Mouse (Mus musculus) kidney, embryonic 14.5 days (tissue): ENCODE data around the gene Pwwp2b. TPM values are rescaled to one million over a fixed set of nuclear protein-coding genes. Genes with fewer than 3 reads are reported as not detected.
A peak's percentile ranks its signal among the peaks of the same experiment; 100 is the strongest.

Source experiments
- ATAC-seq: fragments of 200-750 bp; cut with Nextera tagmentation; 2 replicates; pipeline ENCODE4 v1.8.0; 2017; ENCODE audit warnings: moderate number of reproducible peaks, mild to moderate bottlenecking, moderate TSS enrichment, moderate library complexity; ENCODE audit not compliant: low FRiP score, low TSS enrichment
- H3K27ac ChIP-seq: fragments of 300-500 bp; sonication (generic); 2 replicates; pipeline ENCODE4 v1.5.1; 2014; ENCODE audit warnings: low read depth, mild to moderate bottlenecking, low read length, moderate library complexity, mixed read lengths
- H3K27me3 ChIP-seq: fragments of 300-500 bp; sonication (generic); 2 replicates; pipeline ENCODE4 v1.6.1; 2014; ENCODE audit warnings: mild to moderate bottlenecking, low read length; ENCODE audit not compliant: control insufficient read depth, insufficient read depth
- H3K36me3 ChIP-seq: fragments of 300-500 bp; sonication (generic); 2 replicates; pipeline ENCODE4 v1.6.1; 2014; ENCODE audit warnings: low read length, mixed read lengths; ENCODE audit not compliant: control insufficient read depth, insufficient read depth
- H3K4me1 ChIP-seq: fragments of 300-500 bp; sonication (generic); 2 replicates; pipeline ENCODE4 v1.6.1; 2014; ENCODE audit warnings: low read length, mixed read lengths; ENCODE audit not compliant: control insufficient read depth, insufficient read depth
- H3K4me2 ChIP-seq: fragments of 300-500 bp; sonication (generic); replicated peaks from 2 replicates; pipeline ENCODE4 v1.6.1; 2014; ENCODE audit warnings: low read depth, mild to moderate bottlenecking, low read length
- H3K4me3 ChIP-seq: fragments of 300-500 bp; sonication (generic); 2 replicates; pipeline ENCODE4 v1.5.1; 2014; ENCODE audit warnings: mild to moderate bottlenecking, low read length
- H3K9ac ChIP-seq: fragments of 300-500 bp; sonication (generic); 2 replicates; pipeline ENCODE4 v1.6.1; 2014; ENCODE audit warnings: low read depth, mild to moderate bottlenecking, low read length, moderate library complexity
- H3K9me3 ChIP-seq: fragments of 300-500 bp; sonication (generic); 2 replicates; pipeline ENCODE4 v1.6.1; 2016; ENCODE audit warnings: low read length; ENCODE audit not compliant: control insufficient read depth
- WGBS: fragments of 180-500 bp; shearing (Covaris S2); extraction: QIAGEN DNeasy Blood & Tissue Kit; methylation state at CpG from one replicate; pipeline ENCODE4 v1.1.7; 2014; 5-methylcytosine and 5-hydroxymethylcytosine counted together
- polyA plus RNA-seq: library from polyadenylated mRNA; unstranded; fragments of >200 nt; fragmentation: Nextera tagmentation; extraction: Ambion mirVana; gene quantifications from 2 replicates; pipeline ENCODE4 v1.2.1, GENCODE M21; 2014

Pwwp2b gene
- polyA plus RNA-seq, 1 experiment from 2014 or later, result 7.3 TPM

GRCm38 (mm10) chr7:139277536-139277935 lies 29.3 kb downstream of the Pwwp2b start:
- ATAC-seq, result no peak
- no peaks in the 10 kb centered on the region for H3K9me3 ChIP-seq
- H3K36me3 ChIP-seq, result no peaks in the 10 kb centered on the region
- H3K9ac ChIP-seq, result no peak overlapping the region
- H3K27me3 ChIP-seq, result no peaks in the 10 kb centered on the region
- H3K4me2 ChIP-seq, result no peak overlapping the region
- H3K4me3 ChIP-seq, result no peak overlapping the region
- peaks cover 23% of the 10 kb centered on the region for H3K4me1 ChIP-seq
- H3K27ac ChIP-seq, result no peak overlapping the region
- WGBS, result 86% methylated on average over 7 of the region's 7 CpGs

- no peaks in the 10 kb centered on the region for H3K36me3 ChIP-seq
- no peak overlapping the region for H3K4me2 ChIP-seq
- peaks cover 7% of the 10 kb centered on the region; the same call in 1 of the 2 replicates for H3K4me1 ChIP-seq
- H3K27me3 ChIP-seq, result no peaks in the 10 kb centered on the region
- no peak for ATAC-seq
- H3K4me3 ChIP-seq, result no peak overlapping the region
- 83% methylated on average over 5 of the region's 5 CpGs for WGBS
- H3K9ac ChIP-seq, result no peak overlapping the region
- H3K27ac ChIP-seq, result no peak overlapping the region
- H3K9me3 ChIP-seq, result no peaks in the 10 kb centered on the region
Observed at GRCm38 (mm10) chr7:139279571-139279970, 31.3 kb downstream of the Pwwp2b start.

- Histone ChIP-seq H3K9ac (no peak overlapping the region), H3K4me2 (no peak overlapping the region), H3K27ac (no peak overlapping the region), H3K27me3 (no peaks in the 10 kb centered on the region), H3K4me1 (peaks cover 7% of the 10 kb centered on the region; the same call in 1 of the 2 replicates), H3K9me3 (no peaks in the 10 kb centered on the region), H3K36me3 (no peaks in the 10 kb centered on the region), H3K4me3 (no peak overlapping the region)
- WGBS, result 50% methylated on average over 1 of the region's 1 CpGs
- no peak for ATAC-seq
Observed at GRCm38 (mm10) chr7:139280044-139280443, 31.8 kb downstream of the Pwwp2b start.

GRCm38 (mm10) chr7:139281195-139281594 lies 32.9 kb downstream of the Pwwp2b start:
- Histone ChIP-seq H3K36me3 (no peaks in the 10 kb centered on the region), H3K9ac (no peak overlapping the region), H3K4me1 (peaks cover 7% of the 10 kb centered on the region; the same call in 1 of the 2 replicates), H3K4me2 (no peak overlapping the region), H3K9me3 (no peaks in the 10 kb centered on the region), H3K27me3 (no peaks in the 10 kb centered on the region), H3K27ac (peak overlapping the region; percentile 34; the same call in 1 of the 2 replicates), H3K4me3 (no peak overlapping the region)
- no peak for ATAC-seq
- 42% methylated on average over 2 of the region's 2 CpGs for WGBS

GRCm38 (mm10) chr7:139282037-139282436 lies 33.8 kb downstream of the Pwwp2b start:
- H3K27ac ChIP-seq, result no peak overlapping the region
- no peaks in the 10 kb centered on the region for H3K36me3 ChIP-seq
- peaks cover 7% of the 10 kb centered on the region; the same call in 1 of the 2 replicates for H3K4me1 ChIP-seq
- H3K4me3 ChIP-seq, result no peak overlapping the region
- H3K9ac ChIP-seq, result no peak overlapping the region
- H3K9me3 ChIP-seq, result no peaks in the 10 kb centered on the region
- no peaks in the 10 kb centered on the region for H3K27me3 ChIP-seq
- H3K4me2 ChIP-seq, result no peak overlapping the region
- 76% methylated on average over 3 of the region's 3 CpGs for WGBS
- no peak for ATAC-seq

GRCm38 (mm10) chr7:139285295-139285943 lies 37.1 kb downstream of the Pwwp2b start:
- no peaks in the 10 kb centered on the region for H3K9me3 ChIP-seq
- no peak overlapping the region for H3K4me2 ChIP-seq
- peaks cover 5% of the 10 kb centered on the region; the same call in 1 of the 2 replicates for H3K4me1 ChIP-seq
- no peak overlapping the region for H3K9ac ChIP-seq
- no peak overlapping the region for H3K27ac ChIP-seq
- WGBS, result 56% methylated on average over 16 of the region's 16 CpGs
- H3K4me3 ChIP-seq, result no peak overlapping the region
- no peaks in the 10 kb centered on the region for H3K36me3 ChIP-seq
- ATAC-seq, result no peak
- no peaks in the 10 kb centered on the region for H3K27me3 ChIP-seq

GRCm38 (mm10) chr7:139288540-139288939 lies 40.3 kb downstream of the Pwwp2b start:
- H3K36me3 ChIP-seq, result no peaks in the 10 kb centered on the region

GRCm38 (mm10) chr7:139293350-139293749 lies 45.1 kb downstream of the Pwwp2b start:
- 38% methylated on average over 4 of the region's 4 CpGs for WGBS

More at GRCm38 (mm10) chr7:139288540-139288939, 40.3 kb downstream of the Pwwp2b start:
- no peaks in the 10 kb centered on the region for H3K9me3 ChIP-seq
- no peak for ATAC-seq
- H3K27ac ChIP-seq, result no peak overlapping the region
- no peak overlapping the region for H3K9ac ChIP-seq
- H3K4me2 ChIP-seq, result no peak overlapping the region
- no peaks in the 10 kb centered on the region for H3K4me1 ChIP-seq
- WGBS, result 80% methylated on average over 7 of the region's 7 CpGs
- H3K27me3 ChIP-seq, result no peaks in the 10 kb centered on the region
- H3K4me3 ChIP-seq, result no peak overlapping the region

GRCm38 (mm10) chr7:139294076-139294475 lies 45.8 kb downstream of the Pwwp2b start:
- no peak overlapping the region for H3K4me3 ChIP-seq
- H3K9me3 ChIP-seq, result no peaks in the 10 kb centered on the region
- no peak for ATAC-seq
- H3K9ac ChIP-seq, result no peak overlapping the region
- no peak overlapping the region for H3K4me2 ChIP-seq
- H3K27me3 ChIP-seq, result no peaks in the 10 kb centered on the region
- 94% methylated on average over 5 of the region's 5 CpGs for WGBS
- H3K36me3 ChIP-seq, result no peaks in the 10 kb centered on the region
- H3K4me1 ChIP-seq, result 0 out of 2 replicates have a peak, but pooled peaks cover 7% of the 10 kb centered on the region
- H3K27ac ChIP-seq, result no peak overlapping the region

More at GRCm38 (mm10) chr7:139293350-139293749, 45.1 kb downstream of the Pwwp2b start:
- H3K4me2 ChIP-seq, result no peak overlapping the region
- no peaks in the 10 kb centered on the region for H3K9me3 ChIP-seq
- no peaks in the 10 kb centered on the region for H3K27me3 ChIP-seq
- H3K9ac ChIP-seq, result no peak overlapping the region
- H3K27ac ChIP-seq, result no peak overlapping the region
- ATAC-seq, result no peak
- 0 out of 2 replicates have a peak, but pooled peaks cover 7% of the 10 kb centered on the region for H3K4me1 ChIP-seq
- no peaks in the 10 kb centered on the region for H3K36me3 ChIP-seq
- no peak overlapping the region for H3K4me3 ChIP-seq
